Mouse (Mus musculus) ES-E14 (cell line): Measurements from ENCODE around the gene Chd5. TPM values are rescaled to one million over a fixed set of nuclear protein-coding genes. Genes with fewer than 3 reads are reported as not detected.

Experiments
- DNase-seq: peaks from one replicate; pipeline ENCODE4 v3.0.0-alpha.2; 2013; ENCODE audit warnings: low read depth, low spot score
- H3K27ac ChIP-seq: 2 replicates; pipeline ENCODE4 v1.5.1; 2012; ENCODE audit warnings: low read depth, mild to moderate bottlenecking, low read length, moderate library complexity, mixed read lengths; ENCODE audit not compliant: poor library complexity, insufficient read depth, severe bottlenecking
- H3K36me3 ChIP-seq: 2 replicates; pipeline ENCODE4 v1.6.1; 2012; ENCODE audit warnings: mild to moderate bottlenecking, low read length, moderate library complexity, mixed read lengths; ENCODE audit not compliant: control insufficient read depth, poor library complexity, insufficient read depth, severe bottlenecking
- H3K4me1 ChIP-seq, 2 experiments: fragments of 150-350 bp in 1 of 2; sonication (generic) in 1 of 2; 2 replicates each; pipeline ENCODE4 v1.6.1; 2012; ENCODE audit warnings: low read length in 2 of 2, mild to moderate bottlenecking in 1 of 2, mixed read lengths in 1 of 2; ENCODE audit not compliant: control insufficient read depth in 2 of 2, insufficient read depth in 2 of 2, poor library complexity in 1 of 2
- H3K4me3 ChIP-seq, 2 experiments: fragments of 150-350 bp in 1 of 2; sonication (generic) in 1 of 2; 2 replicates each; pipeline ENCODE4 v1.5.1; 2012; ENCODE audit warnings: low read length in 2 of 2, low read depth in 1 of 2, mild to moderate bottlenecking in 1 of 2, mixed read lengths in 1 of 2; ENCODE audit not compliant: insufficient read depth in 1 of 2, poor library complexity in 1 of 2, severe bottlenecking in 1 of 2
- H3K9ac ChIP-seq: 2 replicates; pipeline ENCODE4 v1.6.1; 2012; ENCODE audit warnings: low read depth, mild to moderate bottlenecking, low read length, mixed read lengths; ENCODE audit not compliant: poor library complexity, insufficient read depth, severe bottlenecking
- H3K9me3 ChIP-seq: fragments of 150-350 bp; sonication (generic); 2 replicates; pipeline ENCODE4 v1.6.1; 2012; ENCODE audit warnings: low read depth, mild to moderate bottlenecking, low read length; ENCODE audit not compliant: control insufficient read depth, insufficient read depth
- CHD2 ChIP-seq: IDR thresholded peaks from 2 replicates; pipeline ENCODE4 v1.6.1; 2014; ENCODE audit warnings: mild to moderate bottlenecking, low read depth, low read length, inconsistent platforms
- HCFC1 ChIP-seq: IDR thresholded peaks from 2 replicates; pipeline ENCODE4 v1.6.1; 2012; ENCODE audit warnings: low read length, inconsistent platforms, borderline replicate concordance; ENCODE audit not compliant: insufficient read depth
- MAFK ChIP-seq: IDR thresholded peaks from 2 replicates; pipeline ENCODE4 v1.6.1; 2014; ENCODE audit warnings: mild to moderate bottlenecking, low read depth, low read length, inconsistent platforms; ENCODE audit not compliant: insufficient read depth
- ZC3H11A ChIP-seq: IDR thresholded peaks from 2 replicates; pipeline ENCODE4 v1.6.1; 2012; ENCODE audit warnings: low read depth, mild to moderate bottlenecking, inconsistent platforms, low read length, borderline replicate concordance
- ZNF384 ChIP-seq: IDR thresholded peaks from 2 replicates; pipeline ENCODE4 v1.6.1; 2012; ENCODE audit warnings: low read depth, low read length, inconsistent platforms
- in situ Hi-C, 2 experiments: fragments of 600-800 bp; cut with MboI; formaldehyde crosslinking; loops; one replicate each; pipeline ENCODE4 v1.15.1; 2025; ENCODE audit warnings: low sequenced_read_pairs in 2 of 2, inconsistent platforms in 1 of 2; ENCODE audit not compliant: unreplicated experiment in 2 of 2
- total RNA-seq: library from RNA; depleted of rRNA; stranded (reverse); fragments of 300-350 nt; gene quantifications from 2 replicates; pipeline ENCODE4 v1.2.3, GENCODE M21; 2012

Chd5 gene
- total RNA-seq, 1 experiment, result 3.1 TPM

- H3K4me1 ChIP-seq, result no peaks in the 10 kb centered on the region
- in situ Hi-C loops, result no loop called here
- H3K36me3 ChIP-seq, result no peaks in the 10 kb centered on the region
- no peak for DNase-seq
- H3K9ac ChIP-seq, result no peak overlapping the region
- H3K9me3 ChIP-seq, result no peaks in the 10 kb centered on the region
- no peak overlapping the region for H3K4me3 ChIP-seq
- TF ChIP-seq ZNF384, result no peak
- TF ChIP-seq ZC3H11A, result no peak
- no peak for TF ChIP-seq CHD2
- no peak for TF ChIP-seq MAFK
- H3K27ac ChIP-seq, result no peak overlapping the region
These were observed 67.3 kb downstream of the Chd5 start for GRCm38 (mm10) chr4:152405671-152406201.

- Histone ChIP-seq H3K9ac (no peak overlapping the region), H3K4me1 (no peaks in the 10 kb centered on the region), H3K27ac (no peak overlapping the region), H3K4me3 (no peak overlapping the region), H3K9me3 (no peaks in the 10 kb centered on the region), H3K36me3 (no peaks in the 10 kb centered on the region)
- no peak for DNase-seq
- no peak for TF ChIP-seq MAFK
- no peak for TF ChIP-seq ZNF384
- no peak for TF ChIP-seq ZC3H11A
- no peak for TF ChIP-seq CHD2
- no peak for TF ChIP-seq HCFC1
- in situ Hi-C loops, result no loop called here
These were observed 68.1 kb downstream of the Chd5 start for GRCm38 (mm10) chr4:152406531-152406930.

- no peaks in the 10 kb centered on the region for H3K9me3 ChIP-seq
- TF ChIP-seq MAFK, result no peak
- no peak for TF ChIP-seq ZC3H11A
- H3K36me3 ChIP-seq, result no peaks in the 10 kb centered on the region
- H3K4me1 ChIP-seq, result no peaks in the 10 kb centered on the region
- no peak overlapping the region for H3K27ac ChIP-seq
- in situ Hi-C loops, result no loop called here
- no peak overlapping the region for H3K4me3 ChIP-seq
- H3K9ac ChIP-seq, result no peak overlapping the region
- no peak for DNase-seq
These were observed 72.5 kb downstream of the Chd5 start for GRCm38 (mm10) chr4:152410961-152411360.

GRCm38 (mm10) chr4:152412524-152413080 lies 74.2 kb downstream of the Chd5 start:
- no peak overlapping the region for H3K27ac ChIP-seq
- no peaks in the 10 kb centered on the region for H3K9me3 ChIP-seq
- TF ChIP-seq CHD2 (no peak), ZNF384 (no peak), ZC3H11A (no peak), HCFC1 (no peak), MAFK (no peak)

More at GRCm38 (mm10) chr4:152412524-152413080, 74.2 kb downstream of the Chd5 start:
- Histone ChIP-seq H3K4me3 (no peak overlapping the region), H3K9ac (no peak overlapping the region), H3K4me1 (no peaks in the 10 kb centered on the region), H3K36me3 (no peaks in the 10 kb centered on the region)
- in situ Hi-C loops, result no loop called here
- DNase-seq, result no peak
